ENCODE assay signal across 8 mouse cellular contexts in genomic region chr14:55681160-55682117, GRCm38 (mm10). TPM values are rescaled to one million over a fixed set of nuclear protein-coding genes. Genes with fewer than 3 reads are reported as not detected.
A peak's percentile ranks its signal among the peaks of the same experiment; 100 is the strongest.
DNase-seq lines count a peak whose midpoint lies in the region; ATAC-seq lines count a peak whose summit lies in the region.

Gene Tinf2 (minus strand): TSS chr14:55681820.

- peak within 1 kb of the TSS; percentile 81 for H3K4me3 ChIP-seq in brown adipose tissue, adult 24 weeks (ENCODE audit: insufficient read depth, low read depth, low read length)
- peak within 1 kb of the TSS; percentile 86 for H3K4me3 ChIP-seq in heart, embryonic 13.5 days
- peak within 1 kb of the TSS; percentile 78 for H3K4me3 ChIP-seq in liver, embryonic 12.5 days
- H3K4me3 ChIP-seq in stomach, embryonic 15.5 days (replicated peaks) = peak within 1 kb of the TSS; percentile 83

- H3K4me1 ChIP-seq in brown adipose tissue, adult 24 weeks (ENCODE audit: control insufficient read depth, insufficient read depth, insufficient read length, low read length) = no peaks in the 10 kb centered on the region
- H3K4me1 ChIP-seq in heart, embryonic 13.5 days = peaks cover 17% of the 10 kb centered on the region
- H3K4me1 ChIP-seq in liver, embryonic 12.5 days = peaks cover 21% of the 10 kb centered on the region
- peaks cover 14% of the 10 kb centered on the region; the same call in 1 of the 2 replicates for H3K4me1 ChIP-seq in stomach, embryonic 15.5 days

- peaks cover 42% of the 10 kb centered on the region for H3K36me3 ChIP-seq in heart, embryonic 13.5 days
- peaks cover 41% of the 10 kb centered on the region for H3K36me3 ChIP-seq in liver, embryonic 12.5 days
- H3K36me3 ChIP-seq in stomach, embryonic 15.5 days = peaks cover 31% of the 10 kb centered on the region

- no peaks in the 10 kb centered on the region for H3K9me3 ChIP-seq in heart, embryonic 13.5 days
- H3K9me3 ChIP-seq in liver, embryonic 12.5 days (replicated peaks) = no peaks in the 10 kb centered on the region
- H3K9me3 ChIP-seq in stomach, embryonic 15.5 days = no peaks in the 10 kb centered on the region

- no peaks in the 10 kb centered on the region for H3K27me3 ChIP-seq in heart, embryonic 13.5 days (replicated peaks)
- 0 out of 2 replicates have a peak, but pooled peaks cover 2% of the 10 kb centered on the region for H3K27me3 ChIP-seq in liver, embryonic 12.5 days (replicated peaks)
- H3K27me3 ChIP-seq in stomach, embryonic 15.5 days (replicated peaks) = no peaks in the 10 kb centered on the region

- peak; percentile 97 for ATAC-seq in heart, embryonic 13.5 days (ENCODE audit: extremely low read depth, insufficient number of reproducible peaks, low FRiP score, low TSS enrichment)
- peak; percentile 94 for ATAC-seq in liver, embryonic 12.5 days
- peak; percentile 97 for ATAC-seq in stomach, embryonic 15.5 days (ENCODE audit: insufficient read depth, low FRiP score, low read depth)

- DNase-seq in CD4-positive, CD25-positive, alpha-beta regulatory T cell, adult 2 months (ENCODE audit: low read depth, low spot score) = peak; percentile 99
- DNase-seq in fat pad, adult 2 months (ENCODE audit: extremely low read depth, low read depth, low spot score) = peak; percentile 54
- DNase-seq in kidney, postnatal 10 days = peak; percentile 96
- DNase-seq in natural killer cell, adult 2 months (ENCODE audit: low spot score in 2 of 2) = peak; percentile 96

- H3K27ac ChIP-seq in brown adipose tissue, adult 24 weeks (replicated peaks; ENCODE audit: low read depth, low read length) = peak within 1 kb of the TSS; percentile 76
- H3K27ac ChIP-seq in heart, embryonic 13.5 days (replicated peaks) = peak within 1 kb of the TSS; percentile 89
- H3K27ac ChIP-seq in liver, embryonic 12.5 days = peak within 1 kb of the TSS; percentile 88
- H3K27ac ChIP-seq in stomach, embryonic 15.5 days = peak within 1 kb of the TSS; percentile 90

- peak within 1 kb of the TSS; percentile 84 for H3K4me2 ChIP-seq in heart, embryonic 13.5 days
- H3K4me2 ChIP-seq in liver, embryonic 12.5 days = peak within 1 kb of the TSS; percentile 80
- peak within 1 kb of the TSS; percentile 87 for H3K4me2 ChIP-seq in stomach, embryonic 15.5 days

- H3K9ac ChIP-seq in heart, embryonic 13.5 days = peak within 1 kb of the TSS; percentile 93
- H3K9ac ChIP-seq in liver, embryonic 12.5 days = peak within 1 kb of the TSS; percentile 82
- peak within 1 kb of the TSS; percentile 77 for H3K9ac ChIP-seq in stomach, embryonic 15.5 days

- under 1% methylated on average over 66 of the region's 66 CpGs for WGBS in heart, embryonic 13.5 days
- WGBS in liver, embryonic 12.5 days (ENCODE audit: insufficient replicate concordance) = under 1% methylated on average over 66 of the region's 66 CpGs
- WGBS in stomach, embryonic 15.5 days = under 1% methylated on average over 66 of the region's 66 CpGs

RNA-seq across cellular contexts. Expression of gene Tinf2, which starts in this region (rescaled TPM):
- 8.2 and 9.2 TPM in 2 replicates for polyA plus RNA-seq in brown adipose tissue, adult 24 weeks (2012; ENCODE audit: insufficient read depth, insufficient read length, missing spikeins)
- 30.9 and 32.1 TPM in 2 replicates for polyA plus RNA-seq in heart, embryonic 13.5 days (2015; fragmentation: Nextera tagmentation; extraction: Ambion mirVana)
- polyA plus RNA-seq in liver, embryonic 12.5 days (2016; fragmentation: Nextera tagmentation; extraction: Ambion mirVana) = 31.9 and 32.2 TPM in 2 replicates
- polyA plus RNA-seq in stomach, embryonic 15.5 days (2015; fragmentation: Nextera tagmentation; extraction: Ambion mirVana) = 33.9 and 40.4 TPM in 2 replicates

Comparison
In these comparisons a context has a peak if more than half of its experiments do, and no peak if none do; other contexts are left out.
1. Peak in every context shown above with its lines: DNase-seq, ATAC-seq, H3K4me3 ChIP-seq and H3K27ac ChIP-seq.